Mouse (Mus musculus): ENCODE results near the gene Slc17a3. TPM values are rescaled to one million over a fixed set of nuclear protein-coding genes. Genes with fewer than 3 reads are reported as not detected.

Gene Slc17a3
- polyA plus RNA-seq, 1 experiment: not detected

DNA sequence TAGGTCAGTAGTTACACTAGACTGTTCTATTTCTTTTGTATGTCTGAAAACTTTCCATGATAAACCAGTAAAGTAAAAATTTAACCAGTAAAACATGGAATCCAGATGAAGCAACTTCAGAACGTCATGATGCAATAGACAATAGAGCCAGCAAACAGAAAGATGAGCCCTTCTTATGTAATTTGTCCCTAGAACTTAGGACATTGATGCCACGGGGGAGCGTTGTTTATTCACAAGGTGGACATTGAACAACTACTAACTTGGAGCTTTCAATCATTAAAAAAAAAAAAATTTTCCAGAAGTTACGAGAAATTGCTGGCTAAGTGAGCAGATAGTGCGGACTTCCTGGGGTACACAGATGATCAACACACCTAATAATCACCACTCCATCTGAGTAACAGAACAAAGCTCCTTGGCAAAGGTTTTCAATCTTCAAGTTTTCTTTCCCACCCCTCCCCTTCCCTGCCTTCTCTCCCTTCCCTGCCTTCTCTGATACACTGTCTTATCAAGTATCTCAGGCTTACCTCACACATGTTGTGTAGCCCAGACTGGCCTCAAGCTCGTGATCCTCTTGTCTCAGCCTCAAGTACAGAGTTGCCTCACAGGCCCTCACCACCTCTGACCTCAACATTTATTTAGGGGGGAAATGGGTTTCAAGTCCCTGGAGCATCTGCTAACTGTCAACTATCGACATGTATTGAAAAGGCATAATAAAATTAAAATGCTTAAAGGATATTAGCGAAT, 29.7 kb downstream of the Slc17a3 start:
- Histone ChIP-seq H3K36me3 (replicated peaks; ENCODE audit: low read length) (no peaks in the 10 kb centered on the region), H3K4me1 (peaks cover 2% of the 10 kb centered on the region; the same call in 1 of the 2 replicates), H3K4me3 (replicated peaks) (no peak overlapping the region), H3K9me3 (no peaks in the 10 kb centered on the region), H3K27me3 (replicated peaks) (peaks cover 17% of the 10 kb centered on the region)
- TF ChIP-seq FLI1 (IDR thresholded peaks at IDR 0.05; ENCODE audit: low read length) (no peak), GATA1 (IDR thresholded peaks at IDR 0.05; ENCODE audit: borderline replicate concordance, low read length) (no peak)

GRCm38 (mm10) chr13:23869996-23870395, 30.8 kb downstream of the Slc17a3 start:
- H3K36me3 ChIP-seq (replicated peaks; ENCODE audit: low read length): no peaks in the 10 kb centered on the region
- H3K4me1 ChIP-seq: peaks cover 2% of the 10 kb centered on the region; the same call in 1 of the 2 replicates
- H3K9me3 ChIP-seq: no peaks in the 10 kb centered on the region
- TF ChIP-seq FLI1 (IDR thresholded peaks at IDR 0.05; ENCODE audit: low read length): no peak
- no peak for TF ChIP-seq GATA1 (IDR thresholded peaks at IDR 0.05; ENCODE audit: borderline replicate concordance, low read length)
- no peak overlapping the region for H3K4me3 ChIP-seq (replicated peaks)
- peaks cover 17% of the 10 kb centered on the region for H3K27me3 ChIP-seq (replicated peaks)

DNA sequence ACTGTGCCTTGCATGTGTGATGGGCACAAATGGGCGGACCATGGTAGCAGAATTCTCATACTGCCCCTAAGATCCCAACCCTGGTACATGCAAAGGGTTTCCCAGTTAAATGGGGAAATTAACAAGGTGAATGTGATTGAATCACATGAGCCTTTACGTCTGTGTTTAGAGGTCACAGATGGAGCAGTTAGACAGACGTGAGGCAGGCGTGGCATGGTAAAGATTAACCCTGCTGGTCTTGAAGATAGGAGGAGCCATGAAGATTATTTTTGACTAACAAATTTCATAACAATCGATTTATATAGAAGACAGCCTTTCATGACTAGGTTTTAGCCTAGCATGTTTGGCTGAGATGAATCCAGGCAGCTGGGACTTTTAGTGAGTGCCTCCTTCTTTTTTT, 33.9 kb downstream of the Slc17a3 start:
- no peaks in the 10 kb centered on the region for H3K36me3 ChIP-seq (replicated peaks; ENCODE audit: low read length)
- H3K4me3 ChIP-seq (replicated peaks): no peak overlapping the region
- H3K9me3 ChIP-seq: no peaks in the 10 kb centered on the region
- no peaks in the 10 kb centered on the region for H3K4me1 ChIP-seq
- TF ChIP-seq FLI1 (IDR thresholded peaks at IDR 0.05; ENCODE audit: low read length) (no peak), GATA1 (IDR thresholded peaks at IDR 0.05; ENCODE audit: borderline replicate concordance, low read length) (no peak)
- peaks cover 13% of the 10 kb centered on the region for H3K27me3 ChIP-seq (replicated peaks)

- H3K9me3 ChIP-seq: no peaks in the 10 kb centered on the region
- peaks cover 16% of the 10 kb centered on the region for H3K27me3 ChIP-seq (replicated peaks)
- TF ChIP-seq GATA1 (IDR thresholded peaks at IDR 0.05; ENCODE audit: borderline replicate concordance, low read length) (no peak), FLI1 (IDR thresholded peaks at IDR 0.05; ENCODE audit: low read length) (no peak)
- no peaks in the 10 kb centered on the region; the same call in 1 of the 2 replicates for H3K4me1 ChIP-seq
- H3K4me3 ChIP-seq (replicated peaks): no peak overlapping the region
- H3K36me3 ChIP-seq (replicated peaks; ENCODE audit: low read length): no peaks in the 10 kb centered on the region
These were observed 39.9 kb downstream of the Slc17a3 start for GRCm38 (mm10) chr13:23879106-23879505.

- H3K9me3 ChIP-seq: no peaks in the 10 kb centered on the region
- no peaks in the 10 kb centered on the region for H3K36me3 ChIP-seq (replicated peaks; ENCODE audit: low read length)
- TF ChIP-seq FLI1 (IDR thresholded peaks at IDR 0.05; ENCODE audit: low read length) (no peak), GATA1 (IDR thresholded peaks at IDR 0.05; ENCODE audit: borderline replicate concordance, low read length) (no peak)
- H3K4me3 ChIP-seq (replicated peaks): no peak overlapping the region
- H3K27me3 ChIP-seq (replicated peaks): peaks cover 16% of the 10 kb centered on the region
- H3K4me1 ChIP-seq: no peaks in the 10 kb centered on the region; the same call in 1 of the 2 replicates
These were observed 40.4 kb downstream of the Slc17a3 start for GRCm38 (mm10) chr13:23879636-23880035.

- TF ChIP-seq FLI1 (IDR thresholded peaks at IDR 0.05; ENCODE audit: low read length) (no peak), GATA1 (IDR thresholded peaks at IDR 0.05; ENCODE audit: borderline replicate concordance, low read length) (no peak)
- H3K9me3 ChIP-seq: no peaks in the 10 kb centered on the region
- H3K27me3 ChIP-seq (replicated peaks): no peaks in the 10 kb centered on the region
- H3K4me1 ChIP-seq: peaks cover 19% of the 10 kb centered on the region
- no peak overlapping the region for H3K4me3 ChIP-seq (replicated peaks)
- H3K36me3 ChIP-seq (replicated peaks; ENCODE audit: low read length): no peaks in the 10 kb centered on the region
These were observed 46.3 kb downstream of the Slc17a3 start for GRCm38 (mm10) chr13:23885540-23885939.

- Histone ChIP-seq H3K4me1 (peaks cover 19% of the 10 kb centered on the region), H3K36me3 (replicated peaks; ENCODE audit: low read length) (no peaks in the 10 kb centered on the region), H3K4me3 (replicated peaks) (no peak overlapping the region), H3K27me3 (replicated peaks) (no peaks in the 10 kb centered on the region), H3K9me3 (no peaks in the 10 kb centered on the region)
- TF ChIP-seq GATA1 (IDR thresholded peaks at IDR 0.05; ENCODE audit: borderline replicate concordance, low read length) (no peak), FLI1 (IDR thresholded peaks at IDR 0.05; ENCODE audit: low read length) (no peak)
These were observed 47.9 kb downstream of the Slc17a3 start for GRCm38 (mm10) chr13:23887026-23887725.

DNA sequence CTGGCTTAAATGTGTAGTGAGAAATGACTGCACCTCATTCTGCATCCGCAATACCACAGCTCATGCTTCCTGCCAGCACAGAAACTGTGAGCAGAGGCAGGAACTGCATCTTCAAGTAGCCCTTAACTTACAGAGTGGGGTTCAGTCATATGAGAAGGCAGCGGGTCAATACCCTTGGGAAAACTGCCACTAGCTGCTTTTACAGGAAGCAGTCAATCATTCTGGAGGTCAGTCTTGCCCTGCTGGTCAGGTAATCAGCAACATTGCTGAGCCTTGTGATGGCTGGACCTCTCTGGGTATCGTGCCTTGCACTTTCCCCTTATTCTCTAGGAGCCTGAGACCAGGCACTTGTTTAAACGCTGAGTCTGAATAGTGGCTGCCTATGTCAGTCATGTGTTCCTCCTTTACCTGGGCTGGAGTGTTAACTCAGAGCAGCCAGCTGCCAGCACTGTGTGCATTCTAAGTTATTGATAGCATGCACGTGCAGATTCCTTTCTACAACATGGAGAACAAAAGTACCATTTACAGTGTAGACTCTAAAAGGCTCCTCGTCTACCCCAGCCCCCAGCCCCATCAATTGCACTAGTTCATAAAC, 49.9 kb downstream of the Slc17a3 start:
- H3K36me3 ChIP-seq (replicated peaks; ENCODE audit: low read length): no peaks in the 10 kb centered on the region
- TF ChIP-seq GATA1 (IDR thresholded peaks at IDR 0.05; ENCODE audit: borderline replicate concordance, low read length) (no peak), FLI1 (IDR thresholded peaks at IDR 0.05; ENCODE audit: low read length) (no peak)
- H3K27me3 ChIP-seq (replicated peaks): no peaks in the 10 kb centered on the region
- H3K4me3 ChIP-seq (replicated peaks): no peak overlapping the region
- peaks cover 24% of the 10 kb centered on the region for H3K4me1 ChIP-seq
- H3K9me3 ChIP-seq: no peaks in the 10 kb centered on the region

DNA sequence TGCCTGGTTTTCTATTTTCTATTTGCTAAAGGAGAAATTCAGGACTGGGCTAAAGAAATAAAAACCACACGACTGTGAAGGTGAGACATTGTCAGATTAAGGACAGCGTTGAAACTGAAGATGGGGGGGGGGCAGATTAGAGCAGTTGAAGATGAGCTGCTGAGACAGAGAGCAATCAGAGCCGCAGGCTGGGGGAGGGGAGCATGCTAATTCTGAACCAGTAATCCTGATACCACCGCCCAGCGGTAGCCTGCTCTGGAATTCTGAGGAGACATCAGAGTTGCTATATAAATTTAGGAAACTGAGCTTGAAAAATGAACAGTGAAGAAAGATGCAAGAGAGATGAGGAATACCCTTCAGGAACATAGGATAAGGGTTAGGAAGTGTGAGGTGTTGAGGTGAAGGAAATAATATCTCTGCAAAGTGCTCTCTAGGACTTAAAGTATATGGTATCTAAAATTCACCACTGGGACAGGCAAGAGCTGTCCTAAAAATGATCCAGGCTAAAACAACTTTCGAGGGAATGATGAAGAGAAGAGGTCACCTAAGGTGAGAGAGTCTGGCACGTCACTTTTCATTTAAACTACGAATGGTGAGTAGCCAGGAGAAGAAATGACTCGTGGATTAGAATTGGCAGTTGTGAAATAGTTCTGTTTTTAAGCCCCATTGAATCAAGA, 53.5 kb downstream of the Slc17a3 start:
- Histone ChIP-seq H3K36me3 (replicated peaks; ENCODE audit: low read length) (no peaks in the 10 kb centered on the region), H3K4me1 (peaks cover 15% of the 10 kb centered on the region), H3K4me3 (replicated peaks) (no peak overlapping the region), H3K9me3 (no peaks in the 10 kb centered on the region), H3K27me3 (replicated peaks) (no peaks in the 10 kb centered on the region)
- no peak for TF ChIP-seq GATA1 (IDR thresholded peaks at IDR 0.05; ENCODE audit: borderline replicate concordance, low read length)
- TF ChIP-seq FLI1 (IDR thresholded peaks at IDR 0.05; ENCODE audit: low read length): no peak
